8 mouse cellular contexts compared by ENCODE assay signal in the genomic region with DNA sequence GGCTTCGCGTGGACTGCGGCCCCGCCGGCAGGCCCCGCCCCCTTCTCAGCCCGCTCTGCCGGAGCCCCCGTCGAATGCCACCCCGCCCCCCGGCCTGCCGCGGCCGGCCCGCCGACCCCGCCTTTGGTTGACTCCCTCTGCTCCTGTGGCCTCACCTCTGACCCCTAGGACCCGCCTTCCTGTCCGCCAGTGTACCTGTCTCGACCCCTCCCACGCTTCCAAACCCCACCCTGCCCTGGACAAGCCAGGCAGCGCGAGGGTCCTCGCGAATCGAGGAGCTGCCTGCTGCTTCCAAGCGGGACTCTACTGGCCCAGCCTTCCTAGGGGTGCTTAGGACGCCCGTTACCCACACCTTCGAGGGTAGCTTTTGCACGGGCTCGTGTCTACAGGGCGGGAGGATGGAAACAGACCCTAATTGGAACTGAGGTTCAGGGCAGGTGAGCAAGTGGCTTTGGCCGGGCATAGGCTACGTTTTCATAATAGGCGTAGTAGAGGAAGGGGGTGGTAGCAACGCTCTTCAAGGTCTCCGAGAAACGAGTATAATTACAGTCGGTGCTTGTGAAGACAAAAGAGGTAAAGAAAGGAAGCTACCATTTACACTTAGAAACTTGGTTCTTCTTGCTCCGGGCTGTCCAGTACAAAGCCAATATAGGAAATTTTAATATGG. TPM values are rescaled to one million over a fixed set of nuclear protein-coding genes. Genes with fewer than 3 reads are reported as not detected.
DNase-seq lines count a peak whose midpoint lies in the region; ATAC-seq and TF ChIP-seq lines count a peak whose summit lies in the region.

No protein-coding gene starts in this region.

- peak; percentile 16; the same call in 1 of the 2 replicates for ATAC-seq in forebrain, embryonic 13.5 days
- peak; percentile 40 for ATAC-seq in liver, embryonic 11.5 days (replicated peaks; ENCODE audit: low FRiP score)
- ATAC-seq in stomach, embryonic 16.5 days (ENCODE audit: insufficient read depth, low FRiP score), result peak; percentile 15

- peak overlapping the region; percentile 87 for H3K9ac ChIP-seq in forebrain, embryonic 13.5 days
- peak overlapping the region; percentile 85 for H3K9ac ChIP-seq in liver, embryonic 11.5 days (ENCODE audit: low read depth, low read length)
- peak overlapping the region; percentile 91 for H3K9ac ChIP-seq in stomach, embryonic 16.5 days (ENCODE audit: low read length)

- H3K27ac ChIP-seq in left cerebral cortex, adult 2 months, result peak overlapping the region; percentile 90
- peak overlapping the region; percentile 71; the same call in 1 of the 2 replicates for H3K27ac ChIP-seq in bone marrow, adult 2 months (ENCODE audit: control insufficient read depth, insufficient read depth, low read depth, low read length, poor library complexity)
- peak overlapping the region; percentile 98 for H3K27ac ChIP-seq in forebrain, embryonic 13.5 days
- H3K27ac ChIP-seq in liver, embryonic 11.5 days (ENCODE audit: low read depth, low read length), result peak overlapping the region; percentile 95
- peak overlapping the region; percentile 92 for H3K27ac ChIP-seq in stomach, embryonic 16.5 days (ENCODE audit: low read length)

- intact Hi-C loops in left cerebral cortex, adult 2 months (cut with DNase I), result loop anchor here (10.0 kb wide), 1 partner anchor 174 kb away; a partner anchor contains a TSS
- intact Hi-C loops in left cerebral cortex, postnatal 4 days (cut with DNase I), result no loop called here

- H3K27me3 ChIP-seq in forebrain, embryonic 13.5 days, result no peaks in the 10 kb centered on the region
- no peaks in the 10 kb centered on the region for H3K27me3 ChIP-seq in liver, embryonic 11.5 days (replicated peaks; ENCODE audit: control insufficient read depth, insufficient read depth, low read length)
- H3K27me3 ChIP-seq in stomach, embryonic 16.5 days (ENCODE audit: control insufficient read depth, insufficient read depth, low read length), result no peaks in the 10 kb centered on the region

- H3K36me3 ChIP-seq in forebrain, embryonic 13.5 days (ENCODE audit: poor library complexity, severe bottlenecking), result peaks cover 38% of the 10 kb centered on the region
- peaks cover 25% of the 10 kb centered on the region for H3K36me3 ChIP-seq in liver, embryonic 11.5 days (ENCODE audit: control insufficient read depth, insufficient read depth, low read length)
- 0 out of 2 replicates have a peak, but pooled peaks cover 4% of the 10 kb centered on the region for H3K36me3 ChIP-seq in stomach, embryonic 16.5 days (ENCODE audit: control insufficient read depth, insufficient read depth, low read length)

- DNase-seq in left cerebral cortex, adult 2 months (ENCODE audit: extremely low spot score in 1 of 2, low spot score in 2 of 2), result no peak
- no peak for DNase-seq in left cerebral cortex, postnatal 4 days
- DNase-seq in liver, embryonic 11.5 days (ENCODE audit: low spot score), result peak; percentile 93
- DNase-seq in layer of hippocampus, postnatal 10 days (ENCODE audit: low spot score in 2 of 2), result no peak
- no peak for DNase-seq in gastrocnemius, postnatal 10 days

- no peak for TF ChIP-seq CTCF in left cerebral cortex, adult 2 months (IDR thresholded peaks at IDR 0.05)
- no peak for TF ChIP-seq CTCF in bone marrow, adult 2 months (IDR thresholded peaks at IDR 0.05; ENCODE audit: control insufficient read depth, insufficient read depth, low read length)

- no peaks in the 10 kb centered on the region; the same call in 1 of the 2 replicates for H3K4me1 ChIP-seq in bone marrow, adult 2 months (ENCODE audit: control insufficient read depth, insufficient read depth, low read length)
- peaks cover 23% of the 10 kb centered on the region for H3K4me1 ChIP-seq in forebrain, embryonic 13.5 days
- H3K4me1 ChIP-seq in liver, embryonic 11.5 days (replicated peaks; ENCODE audit: control insufficient read depth, insufficient read depth, low read length), result peaks cover 17% of the 10 kb centered on the region
- peaks cover 10% of the 10 kb centered on the region for H3K4me1 ChIP-seq in stomach, embryonic 16.5 days (ENCODE audit: control insufficient read depth, insufficient read depth, low read length)

- WGBS in bone marrow, adult 2 months, result under 1% methylated on average over 40 of the region's 42 CpGs
- 1% methylated on average over 21 of the region's 42 CpGs for WGBS in forebrain, embryonic 13.5 days
- WGBS in liver, embryonic 11.5 days, result 2% methylated on average over 38 of the region's 42 CpGs
- WGBS in stomach, embryonic 16.5 days, result 1% methylated on average over 34 of the region's 42 CpGs

- H3K4me3 ChIP-seq in left cerebral cortex, adult 2 months, result peak overlapping the region; percentile 67
- peak overlapping the region; percentile 93 for H3K4me3 ChIP-seq in bone marrow, adult 2 months (replicated peaks; ENCODE audit: control insufficient read depth, low read depth, low read length)
- H3K4me3 ChIP-seq in forebrain, embryonic 13.5 days, result peak overlapping the region; percentile 83
- H3K4me3 ChIP-seq in liver, embryonic 11.5 days (ENCODE audit: low read depth, low read length), result peak overlapping the region; percentile 73
- H3K4me3 ChIP-seq in stomach, embryonic 16.5 days (replicated peaks; ENCODE audit: low read length), result peak overlapping the region; percentile 88

- TF ChIP-seq POLR2A in bone marrow, adult 2 months (IDR thresholded peaks at IDR 0.05; ENCODE audit: borderline replicate concordance, control insufficient read depth, low read depth, low read length), result no peak

- no peaks in the 10 kb centered on the region for H3K9me3 ChIP-seq in forebrain, embryonic 13.5 days (replicated peaks)
- H3K9me3 ChIP-seq in liver, embryonic 11.5 days (ENCODE audit: control insufficient read depth, low read length), result no peaks in the 10 kb centered on the region
- no peaks in the 10 kb centered on the region for H3K9me3 ChIP-seq in stomach, embryonic 16.5 days (replicated peaks; ENCODE audit: control insufficient read depth, low read length)

- H3K4me2 ChIP-seq in forebrain, embryonic 13.5 days, result peak overlapping the region; percentile 76
- peak overlapping the region; percentile 90 for H3K4me2 ChIP-seq in liver, embryonic 11.5 days
- H3K4me2 ChIP-seq in stomach, embryonic 16.5 days (ENCODE audit: low read depth, low read length), result peak overlapping the region; percentile 89

RNA-seq across cellular contexts. Expression of a gene that starts 0.7 kb away (rescaled TPM):
- 10 to 100 TPM; 17.2 to 17.8 TPM for total RNA-seq in left cerebral cortex, adult 2 months (2021)
- total RNA-seq in left cerebral cortex, postnatal 4 days (2021), result 10 to 100 TPM; 48.4 to 52.2 TPM
- 5.4 and 6.2 TPM in 2 replicates for polyA plus RNA-seq in bone marrow, adult 2 months (2011; ENCODE audit: insufficient read depth, insufficient read length, low replicate concordance, missing spikeins)
- 22.7 and 25.3 TPM in 2 replicates for polyA plus RNA-seq in forebrain, embryonic 13.5 days (2015; fragmentation: Nextera tagmentation; extraction: Ambion mirVana)
- 12.4 and 14.4 TPM in 2 replicates for polyA plus RNA-seq in liver, embryonic 11.5 days (2014; fragmentation: Nextera tagmentation; extraction: Ambion mirVana)
- polyA plus RNA-seq in stomach, embryonic 16.5 days (2015; fragmentation: Nextera tagmentation; extraction: Ambion mirVana), result 16.7 and 18.4 TPM in 2 replicates
- total RNA-seq in layer of hippocampus, postnatal 10 days (2021), result 10 to 100 TPM; 23.0 to 25.6 TPM
- total RNA-seq in gastrocnemius, postnatal 10 days (2021), result 1 to 10 TPM; 4.5 to 5.0 TPM

RNA-seq across cellular contexts. Expression of a gene that starts 18.4 kb away (rescaled TPM):
- total RNA-seq in left cerebral cortex, adult 2 months (2021), result 100 to 1,000 TPM in 1 of 2 experiments, 10 to 100 TPM in 1; 91.9 to 106 TPM
- 100 to 1,000 TPM in 1 of 2 experiments, 10 to 100 TPM in 1; 95.0 to 112 TPM for total RNA-seq in left cerebral cortex, postnatal 4 days (2021)
- polyA plus RNA-seq in bone marrow, adult 2 months (2011; ENCODE audit: insufficient read depth, insufficient read length, low replicate concordance, missing spikeins), result 147 and 148 TPM in 2 replicates
- polyA plus RNA-seq in forebrain, embryonic 13.5 days (2015; fragmentation: Nextera tagmentation; extraction: Ambion mirVana), result 325 and 333 TPM in 2 replicates
- polyA plus RNA-seq in liver, embryonic 11.5 days (2014; fragmentation: Nextera tagmentation; extraction: Ambion mirVana), result 467 and 501 TPM in 2 replicates
- 434 and 465 TPM in 2 replicates for polyA plus RNA-seq in stomach, embryonic 16.5 days (2015; fragmentation: Nextera tagmentation; extraction: Ambion mirVana)
- total RNA-seq in layer of hippocampus, postnatal 10 days (2021), result 10 to 100 TPM; 91.7 to 98.2 TPM
- total RNA-seq in gastrocnemius, postnatal 10 days (2021), result 100 to 1,000 TPM; 149 to 168 TPM

RNA-seq across cellular contexts. Expression of a gene that starts 21.4 kb away (rescaled TPM):
- 10 to 100 TPM; 64.2 to 71.0 TPM for total RNA-seq in left cerebral cortex, adult 2 months (2021)
- 10 to 100 TPM; 60.3 to 65.5 TPM for total RNA-seq in left cerebral cortex, postnatal 4 days (2021)
- polyA plus RNA-seq in bone marrow, adult 2 months (2011; ENCODE audit: insufficient read depth, insufficient read length, low replicate concordance, missing spikeins), result 15.3 and 29.1 TPM in 2 replicates
- 44.0 and 46.8 TPM in 2 replicates for polyA plus RNA-seq in forebrain, embryonic 13.5 days (2015; fragmentation: Nextera tagmentation; extraction: Ambion mirVana)
- polyA plus RNA-seq in liver, embryonic 11.5 days (2014; fragmentation: Nextera tagmentation; extraction: Ambion mirVana), result 66.5 and 67.2 TPM in 2 replicates
- polyA plus RNA-seq in stomach, embryonic 16.5 days (2015; fragmentation: Nextera tagmentation; extraction: Ambion mirVana), result 85.7 and 93.7 TPM in 2 replicates
- total RNA-seq in layer of hippocampus, postnatal 10 days (2021), result 10 to 100 TPM; 64.5 to 66.9 TPM
- 10 to 100 TPM; 40.4 to 46.9 TPM for total RNA-seq in gastrocnemius, postnatal 10 days (2021)

RNA-seq across cellular contexts. Expression of a gene that starts 24.0 kb away (rescaled TPM):
- total RNA-seq in left cerebral cortex, adult 2 months (2021), result 1 to 10 TPM; 3.0 to 3.3 TPM
- 1 to 10 TPM; 7.0 to 7.9 TPM for total RNA-seq in left cerebral cortex, postnatal 4 days (2021)
- polyA plus RNA-seq in bone marrow, adult 2 months (2011; ENCODE audit: insufficient read depth, insufficient read length, low replicate concordance, missing spikeins), result 9.3 and 17.6 TPM in 2 replicates
- polyA plus RNA-seq in forebrain, embryonic 13.5 days (2015; fragmentation: Nextera tagmentation; extraction: Ambion mirVana), result 10.3 and 15.7 TPM in 2 replicates
- 89.5 and 95.1 TPM in 2 replicates for polyA plus RNA-seq in liver, embryonic 11.5 days (2014; fragmentation: Nextera tagmentation; extraction: Ambion mirVana)
- 245 and 257 TPM in 2 replicates for polyA plus RNA-seq in stomach, embryonic 16.5 days (2015; fragmentation: Nextera tagmentation; extraction: Ambion mirVana)
- 1 to 10 TPM; 5.7 to 6.5 TPM for total RNA-seq in layer of hippocampus, postnatal 10 days (2021)
- 10 to 100 TPM; 42.2 to 60.5 TPM for total RNA-seq in gastrocnemius, postnatal 10 days (2021)

RNA-seq across cellular contexts. Expression of a gene that starts 32.0 kb away (rescaled TPM):
- 10 to 100 TPM; 15.3 to 19.3 TPM for total RNA-seq in left cerebral cortex, adult 2 months (2021)
- 1 to 10 TPM; 4.7 to 4.8 TPM for total RNA-seq in left cerebral cortex, postnatal 4 days (2021)
- 42.6 and 45.4 TPM in 2 replicates for polyA plus RNA-seq in bone marrow, adult 2 months (2011; ENCODE audit: insufficient read depth, insufficient read length, low replicate concordance, missing spikeins)
- polyA plus RNA-seq in forebrain, embryonic 13.5 days (2015; fragmentation: Nextera tagmentation; extraction: Ambion mirVana), result 3.3 and 7.6 TPM in 2 replicates
- polyA plus RNA-seq in liver, embryonic 11.5 days (2014; fragmentation: Nextera tagmentation; extraction: Ambion mirVana), result 58.6 and 60.2 TPM in 2 replicates
- polyA plus RNA-seq in stomach, embryonic 16.5 days (2015; fragmentation: Nextera tagmentation; extraction: Ambion mirVana), result 28.8 and 31.8 TPM in 2 replicates
- 10 to 100 TPM in 1 of 2 experiments, 1 to 10 TPM in 1; 8.0 to 12.7 TPM for total RNA-seq in layer of hippocampus, postnatal 10 days (2021)
- 10 to 100 TPM; 27.9 TPM for total RNA-seq in gastrocnemius, postnatal 10 days (2021)
